Mouse (Mus musculus) thymus, postnatal 25 days (tissue): Measurements from ENCODE around the gene Hyal1.
A peak's percentile ranks its signal among the peaks of the same experiment; 100 is the strongest.

Experiments
- DNase-seq: peaks from one replicate; pipeline ENCODE4 v3.0.0; 2022

Hyal1 gene

GRCm38 (mm10) chr9:107599433-107599832 is 22.7 kb downstream of the Hyal1 start:
- no peak for DNase-seq

GRCm38 (mm10) chr9:107599842-107600241 is 23.1 kb downstream of the Hyal1 start:
- no peak for DNase-seq

- DNase-seq, result no peak
These were observed 24.0 kb downstream of the Hyal1 start for GRCm38 (mm10) chr9:107600745-107601144.

GRCm38 (mm10) chr9:107601275-107601674 is 24.5 kb downstream of the Hyal1 start:
- no peak for DNase-seq

- peak; percentile 92 for DNase-seq
These were observed 25.4 kb downstream of the Hyal1 start for GRCm38 (mm10) chr9:107602068-107602648.

- DNase-seq, result no peak
These were observed 26.5 kb downstream of the Hyal1 start for GRCm38 (mm10) chr9:107603251-107603650.

- DNase-seq, result no peak
These were observed 28.4 kb downstream of the Hyal1 start for GRCm38 (mm10) chr9:107605041-107605661.

- DNase-seq, result no peak
These were observed 29.9 kb downstream of the Hyal1 start for GRCm38 (mm10) chr9:107606591-107606990.

- DNase-seq, result no peak
These were observed 30.3 kb downstream of the Hyal1 start for GRCm38 (mm10) chr9:107607036-107607435.

GRCm38 (mm10) chr9:107607653-107608245 is 31.0 kb downstream of the Hyal1 start:
- no peak for DNase-seq

- DNase-seq, result no peak
These were observed 32.2 kb downstream of the Hyal1 start, which contains the start of gene Sema3b for GRCm38 (mm10) chr9:107608741-107609432. Sema3b (minus strand) TSS chr9:107609229.

- no peak for DNase-seq
These were observed 32.7 kb downstream of the Hyal1 start for GRCm38 (mm10) chr9:107609433-107609830.

GRCm38 (mm10) chr9:107611456-107612190 is 34.9 kb downstream of the Hyal1 start:
- DNase-seq, result no peak

GRCm38 (mm10) chr9:107612191-107612944 is 35.6 kb downstream of the Hyal1 start:
- peak; percentile 98 for DNase-seq

- DNase-seq, result no peak
These were observed 36.3 kb downstream of the Hyal1 start for GRCm38 (mm10) chr9:107612945-107613569.

- no peak for DNase-seq
These were observed 38.3 kb downstream of the Hyal1 start for GRCm38 (mm10) chr9:107615035-107615434.

GRCm38 (mm10) chr9:107617461-107617860 is 40.7 kb downstream of the Hyal1 start:
- no peak for DNase-seq

- DNase-seq, result no peak
These were observed 41.4 kb downstream of the Hyal1 start for GRCm38 (mm10) chr9:107618098-107618497.

- DNase-seq, result no peak
These were observed 42.2 kb downstream of the Hyal1 start for GRCm38 (mm10) chr9:107618778-107619545.

- no peak for DNase-seq
These were observed 42.8 kb downstream of the Hyal1 start for GRCm38 (mm10) chr9:107619546-107619879.

GRCm38 (mm10) chr9:107620954-107621353 is 44.2 kb downstream of the Hyal1 start:
- DNase-seq, result no peak
